Mouse (Mus musculus) small intestine, adult 2 months (tissue): ENCODE measurements at regions not wholly inside any gene's neighbourhood (a gene's known extent, or its start where the extent isn't known, plus 50 kb on each side); places are given as distances from the start of the nearest gene placed in this dataset.
"Not testable (repeated sequence)": the region's sequence is repeated elsewhere in the genome, so short reads cannot be mapped to it uniquely, and the experiment has no call there.

Source experiments
- CTCF ChIP-seq: fragments of 200-500 bp; IDR thresholded peaks from 2 replicates; pipeline ENCODE4 v1.5.1; 2012; ENCODE audit warnings: low read depth, mild to moderate bottlenecking, control low read depth, inconsistent platforms, low read length, moderate library complexity, mixed read lengths; ENCODE audit not compliant: insufficient replicate concordance, insufficient read length; ENCODE audit errors: extremely low read depth
- POLR2A ChIP-seq: fragments of 200-500 bp; IDR thresholded peaks from 2 replicates; pipeline ENCODE4 v1.6.1; 2012; ENCODE audit warnings: low read depth, mild to moderate bottlenecking, control low read depth, inconsistent platforms, low read length, moderate library complexity

DNA sequence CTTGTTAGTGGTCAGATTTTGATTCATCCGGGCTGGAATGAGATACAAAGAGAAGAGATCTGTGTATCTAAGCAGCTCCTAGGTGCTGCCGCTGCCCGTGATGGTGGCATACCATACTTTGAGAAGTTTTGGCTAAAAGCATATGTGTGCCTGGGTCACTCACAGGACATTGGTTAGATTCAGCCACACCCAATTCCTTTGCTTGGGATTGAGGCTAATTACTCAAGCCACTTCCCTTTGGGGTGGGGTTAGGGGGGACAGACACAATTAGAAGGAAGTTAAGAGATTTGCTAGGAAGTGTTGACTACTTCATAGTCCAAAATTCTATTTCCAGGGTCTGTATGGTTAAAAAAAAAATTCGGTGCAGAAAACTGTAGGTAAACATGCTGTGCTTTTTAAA is 97.9 kb upstream of the Klf4 start:
- not testable (repeated sequence) for TF ChIP-seq CTCF, POLR2A
